Mouse (Mus musculus): ENCODE measurements around the gene Wsb1. TPM values are rescaled to one million over a fixed set of nuclear protein-coding genes. Genes with fewer than 3 reads are reported as not detected.
"Not testable (repeated sequence)": the region's sequence is repeated elsewhere in the genome, so short reads cannot be mapped to it uniquely, and the experiment has no call there.

Wsb1 gene
- polyA plus RNA-seq, 1 experiment from 2014 or later: 256 TPM

DNA sequence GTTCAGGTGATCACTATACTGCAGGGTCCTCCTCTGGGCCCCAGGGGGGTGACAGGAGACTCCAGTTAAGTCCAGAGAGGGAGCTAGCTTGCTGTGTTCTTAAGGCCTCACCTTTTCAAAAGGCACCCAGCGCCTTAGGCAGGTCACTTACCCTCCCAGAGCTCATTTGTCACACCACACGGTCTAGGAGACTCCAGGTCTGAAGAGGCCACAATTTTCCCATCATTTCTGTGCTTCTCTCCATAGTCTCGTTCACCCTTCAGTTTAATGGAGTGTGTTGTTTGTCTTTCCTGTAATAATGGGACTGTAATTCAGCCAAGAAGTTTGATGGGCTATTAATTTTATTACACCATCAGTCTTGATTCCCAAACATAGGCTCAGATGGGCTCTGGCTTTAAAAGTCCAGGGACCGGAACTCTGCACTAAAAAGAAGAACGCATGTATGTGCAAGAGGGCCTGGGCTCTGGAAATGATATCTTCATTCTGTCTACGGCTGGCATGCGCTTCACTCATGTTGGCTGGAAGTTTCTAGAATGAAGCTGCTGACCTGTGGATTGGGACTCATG lies 33.9 kb upstream of the Wsb1 start:
- 87% methylated on average over 7 of the region's 7 CpGs for WGBS
- no peaks in the 10 kb centered on the region for H3K9me3 ChIP-seq
- no peak for DNase-seq (ENCODE audit: extremely low spot score, low spot score)

GRCm38 (mm10) chr11:79287447-79287846 lies 33.0 kb upstream of the Wsb1 start:
- Histone ChIP-seq H3K9me3 (no peaks in the 10 kb centered on the region), H3K27me3 (ENCODE audit: poor library complexity, severe bottlenecking) (no peaks in the 10 kb centered on the region), H3K36me3 (replicated peaks) (no peaks in the 10 kb centered on the region), H3K27ac (no peak overlapping the region), H3K4me1 (peaks cover 5% of the 10 kb centered on the region), H3K4me3 (no peak overlapping the region)
- no peak for DNase-seq (ENCODE audit: extremely low spot score, low spot score)
- WGBS: 84% methylated on average over 6 of the region's 6 CpGs

More for the DNA sequence above, 33.9 kb upstream of the Wsb1 start:
- Histone ChIP-seq H3K36me3 (replicated peaks) (no peaks in the 10 kb centered on the region), H3K27ac (no peak overlapping the region), H3K27me3 (ENCODE audit: poor library complexity, severe bottlenecking) (no peaks in the 10 kb centered on the region), H3K4me1 (peaks cover 5% of the 10 kb centered on the region), H3K4me3 (no peak overlapping the region)

DNA sequence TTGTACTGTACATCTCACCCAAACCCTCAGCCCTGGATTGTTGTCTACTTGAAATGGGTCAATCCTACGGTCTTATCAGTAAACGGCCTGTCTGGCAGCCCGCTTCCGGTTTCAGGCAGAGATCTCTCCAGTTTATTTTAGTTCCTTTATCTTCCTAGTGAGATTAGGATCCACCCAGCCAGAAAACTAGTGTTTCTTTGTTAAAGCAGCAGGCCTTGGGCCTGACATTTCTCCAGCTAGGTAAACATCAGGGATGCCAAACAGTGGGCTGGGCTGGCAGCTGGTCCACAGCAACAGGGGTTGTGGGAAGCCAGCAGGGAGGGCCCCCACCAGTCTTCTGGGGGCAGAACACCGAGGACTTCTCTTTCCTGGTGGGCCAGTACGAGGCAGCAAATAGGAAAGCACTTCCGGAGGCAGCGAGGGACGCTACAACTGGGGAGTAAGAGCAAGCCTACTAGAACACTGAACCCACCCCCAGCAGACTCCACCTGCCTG lies 31.9 kb upstream of the Wsb1 start:
- Histone ChIP-seq H3K27ac (no peak overlapping the region), H3K4me3 (no peak overlapping the region), H3K27me3 (ENCODE audit: poor library complexity, severe bottlenecking) (no peaks in the 10 kb centered on the region), H3K9me3 (no peaks in the 10 kb centered on the region), H3K36me3 (replicated peaks) (no peaks in the 10 kb centered on the region), H3K4me1 (peaks cover 5% of the 10 kb centered on the region)
- 85% methylated on average over 9 of the region's 9 CpGs for WGBS
- DNase-seq (ENCODE audit: extremely low spot score, low spot score): no peak

DNA sequence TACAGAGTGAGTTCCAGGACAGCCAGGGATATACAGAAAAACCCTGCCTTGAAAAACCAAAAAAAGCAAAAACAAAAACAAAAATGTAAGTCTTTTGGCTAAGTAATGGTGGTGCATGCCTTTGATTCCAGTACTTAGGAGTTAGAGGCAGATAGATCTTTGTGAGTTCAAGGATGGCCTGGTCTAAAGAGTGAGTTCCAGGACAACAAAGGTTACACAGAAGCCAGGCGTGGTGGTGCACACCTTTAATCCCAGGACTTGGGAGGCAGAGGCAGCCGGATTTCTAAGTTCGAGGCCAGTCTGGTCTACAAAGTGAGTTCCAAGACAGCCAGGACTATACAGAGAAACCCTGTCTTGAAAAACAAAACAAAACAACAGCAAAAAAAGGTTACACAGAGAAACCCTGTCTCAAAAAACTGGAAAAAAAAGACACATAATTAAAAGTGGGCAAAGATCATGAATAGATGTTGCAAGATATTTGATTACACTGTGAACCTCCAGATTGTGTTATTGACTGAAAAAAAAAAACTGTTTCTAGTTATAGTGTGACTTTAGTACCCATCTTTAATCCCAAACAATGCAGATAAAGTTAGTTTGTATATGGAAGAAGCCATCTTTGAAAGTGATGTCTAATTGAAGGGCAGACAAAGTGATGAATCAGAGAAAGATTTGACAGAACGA lies 29.0 kb upstream of the Wsb1 start:
- WGBS: 89% methylated on average over 4 of the region's 4 CpGs
- Histone ChIP-seq H3K36me3 (replicated peaks) (no peaks in the 10 kb centered on the region), H3K27me3 (ENCODE audit: poor library complexity, severe bottlenecking) (no peaks in the 10 kb centered on the region), H3K4me1 (peaks cover 5% of the 10 kb centered on the region), H3K27ac (no peak overlapping the region), H3K9me3 (no peaks in the 10 kb centered on the region), H3K4me3 (no peak overlapping the region)
- DNase-seq (ENCODE audit: extremely low spot score, low spot score): no peak

GRCm38 (mm10) chr11:79281396-79281795 lies 26.9 kb upstream of the Wsb1 start:
- 79% methylated on average over 5 of the region's 5 CpGs for WGBS
- no peak overlapping the region for H3K4me3 ChIP-seq
- H3K4me1 ChIP-seq: no peaks in the 10 kb centered on the region; the same call in 1 of the 2 replicates
- no peak for DNase-seq (ENCODE audit: extremely low spot score, low spot score)
- no peaks in the 10 kb centered on the region for H3K9me3 ChIP-seq
- H3K27ac ChIP-seq: no peak overlapping the region
- no peaks in the 10 kb centered on the region for H3K27me3 ChIP-seq (ENCODE audit: poor library complexity, severe bottlenecking)
- no peaks in the 10 kb centered on the region for H3K36me3 ChIP-seq (replicated peaks)

DNA sequence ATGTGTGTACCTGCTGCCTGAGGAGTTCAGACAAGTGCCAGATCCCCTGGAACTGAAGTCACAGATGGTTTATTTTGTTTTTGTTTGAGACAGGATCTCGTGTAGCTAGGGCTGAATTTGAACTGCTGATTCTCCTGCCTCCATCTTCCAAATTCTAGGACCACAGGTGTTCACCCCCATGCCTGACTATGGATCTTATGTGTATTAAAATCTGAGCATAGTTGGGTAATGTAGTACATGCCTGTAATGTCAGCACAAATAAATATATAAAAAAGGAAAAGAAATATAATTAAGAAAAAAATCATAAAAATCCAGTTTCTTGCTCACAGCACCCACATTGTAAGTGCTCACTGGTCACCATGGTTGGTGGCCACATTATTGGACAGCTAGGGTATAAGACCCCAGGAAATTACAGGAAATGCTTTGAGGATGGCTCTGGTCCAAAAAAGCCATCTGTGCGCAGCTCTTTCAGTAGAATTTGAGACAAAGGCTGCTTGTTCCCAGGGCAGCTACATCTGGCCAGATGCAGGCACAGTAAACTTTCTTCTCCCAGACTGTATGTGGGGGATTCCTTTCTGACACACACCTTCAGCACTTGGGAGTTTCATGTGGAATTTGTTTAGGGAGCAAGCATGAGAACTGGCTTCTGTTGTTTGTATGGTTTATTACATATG lies 25.4 kb upstream of the Wsb1 start:
- Histone ChIP-seq H3K4me3 (no peak overlapping the region), H3K4me1 (no peaks in the 10 kb centered on the region), H3K27ac (no peak overlapping the region), H3K27me3 (ENCODE audit: poor library complexity, severe bottlenecking) (no peaks in the 10 kb centered on the region), H3K36me3 (replicated peaks) (no peaks in the 10 kb centered on the region), H3K9me3 (no peaks in the 10 kb centered on the region)
- DNase-seq (ENCODE audit: extremely low spot score, low spot score): no peak
- 67% methylated on average over 2 of the region's 2 CpGs for WGBS

- H3K4me1 ChIP-seq: no peaks in the 10 kb centered on the region
- H3K4me3 ChIP-seq: no peak overlapping the region
- no peaks in the 10 kb centered on the region for H3K9me3 ChIP-seq
- no peak for DNase-seq (ENCODE audit: extremely low spot score, low spot score)
- H3K27ac ChIP-seq: no peak overlapping the region
- 92% methylated on average over 4 of the region's 4 CpGs for WGBS
- H3K27me3 ChIP-seq (ENCODE audit: poor library complexity, severe bottlenecking): no peaks in the 10 kb centered on the region
- H3K36me3 ChIP-seq (replicated peaks): no peaks in the 10 kb centered on the region
Measured at GRCm38 (mm10) chr11:79273757-79274156, 19.3 kb upstream of the Wsb1 start.

GRCm38 (mm10) chr11:79273039-79273438 lies 18.6 kb upstream of the Wsb1 start:
- H3K27me3 ChIP-seq (ENCODE audit: poor library complexity, severe bottlenecking): no peaks in the 10 kb centered on the region
- H3K4me1 ChIP-seq: no peaks in the 10 kb centered on the region
- H3K36me3 ChIP-seq (replicated peaks): no peaks in the 10 kb centered on the region
- H3K4me3 ChIP-seq: no peak overlapping the region
- no peak overlapping the region for H3K27ac ChIP-seq
- no peaks in the 10 kb centered on the region for H3K9me3 ChIP-seq
- 80% methylated on average over 4 of the region's 4 CpGs for WGBS
- DNase-seq (ENCODE audit: extremely low spot score, low spot score): no peak

DNA sequence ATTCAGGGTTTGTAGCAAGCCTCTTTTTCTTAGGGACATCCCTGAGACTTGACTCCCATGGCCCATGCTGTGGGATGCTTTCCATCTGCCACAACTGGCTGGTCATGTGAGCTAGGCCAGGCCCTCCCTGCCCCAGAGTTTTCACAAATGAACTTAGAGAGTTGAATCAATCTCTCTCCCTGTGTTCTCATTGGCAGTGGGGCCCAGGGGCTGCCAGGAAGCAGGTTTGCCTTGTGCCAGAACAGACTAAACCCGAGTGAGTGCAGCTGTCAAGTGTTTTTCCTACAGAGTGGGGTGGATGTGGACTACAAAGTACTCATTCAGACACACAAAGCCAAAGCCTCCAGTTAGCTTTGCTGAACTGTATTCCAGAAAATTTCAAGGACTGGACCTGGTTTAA lies 12.7 kb upstream of the Wsb1 start:
- DNase-seq (ENCODE audit: extremely low spot score, low spot score): no peak
- H3K36me3 ChIP-seq (replicated peaks): no peaks in the 10 kb centered on the region
- H3K4me1 ChIP-seq: no peaks in the 10 kb centered on the region
- peaks cover 2% of the 10 kb centered on the region; the same call in 1 of the 2 replicates for H3K9me3 ChIP-seq
- 55% methylated on average over 1 of the region's 1 CpGs for WGBS
- H3K27ac ChIP-seq: no peak overlapping the region
- H3K27me3 ChIP-seq (ENCODE audit: poor library complexity, severe bottlenecking): no peaks in the 10 kb centered on the region
- H3K4me3 ChIP-seq: no peak overlapping the region

- Histone ChIP-seq H3K4me3 (no peak overlapping the region), H3K27ac (no peak overlapping the region), H3K9me3 (peaks cover 7% of the 10 kb centered on the region; the same call in 1 of the 2 replicates), H3K4me1 (no peaks in the 10 kb centered on the region), H3K27me3 (ENCODE audit: poor library complexity, severe bottlenecking) (no peaks in the 10 kb centered on the region), H3K36me3 (replicated peaks) (no peaks in the 10 kb centered on the region)
- WGBS: 71% methylated on average over 3 of the region's 3 CpGs
- no peak for DNase-seq (ENCODE audit: extremely low spot score, low spot score)
Measured at GRCm38 (mm10) chr11:79264376-79264775, 9.9 kb upstream of the Wsb1 start.

DNA sequence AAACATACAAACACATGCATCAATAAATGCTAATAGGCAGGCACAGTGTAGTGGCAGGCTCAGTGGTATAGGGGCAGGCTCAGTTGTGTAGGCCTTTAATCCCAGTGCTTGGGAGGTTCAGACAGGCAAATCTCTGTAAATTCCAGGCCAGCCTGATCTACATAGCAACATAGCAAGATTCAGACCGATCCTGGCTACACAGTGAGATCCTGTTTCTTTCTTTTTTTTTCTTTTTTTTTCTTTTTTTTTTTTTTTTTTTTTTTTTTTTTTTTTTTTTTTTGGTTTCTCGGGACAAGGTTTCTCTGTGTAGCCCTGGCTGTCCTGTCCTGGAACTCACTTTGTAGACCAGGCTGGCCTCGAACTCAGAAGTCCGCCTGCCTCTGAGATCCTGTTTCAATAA lies 5.7 kb upstream of the Wsb1 start:
- not testable (repeated sequence) for H3K27ac ChIP-seq; H3K4me1 ChIP-seq; DNase-seq (ENCODE audit: extremely low spot score, low spot score); H3K9me3 ChIP-seq; H3K4me3 ChIP-seq; H3K36me3 ChIP-seq (replicated peaks)
- 75% methylated on average over 4 of the region's 4 CpGs for WGBS
- H3K27me3 ChIP-seq (ENCODE audit: poor library complexity, severe bottlenecking): peaks cover 14% of the 10 kb centered on the region

- H3K9me3 ChIP-seq: peaks cover 7% of the 10 kb centered on the region; the same call in 1 of the 2 replicates
- H3K4me3 ChIP-seq: no peak overlapping the region
- H3K27ac ChIP-seq: no peak overlapping the region
- WGBS: 75% methylated on average over 6 of the region's 6 CpGs
- peaks cover 5% of the 10 kb centered on the region for H3K4me1 ChIP-seq
- H3K36me3 ChIP-seq (replicated peaks): no peaks in the 10 kb centered on the region
- peaks cover 17% of the 10 kb centered on the region for H3K27me3 ChIP-seq (ENCODE audit: poor library complexity, severe bottlenecking)
- no peak for DNase-seq (ENCODE audit: extremely low spot score, low spot score)
Measured at GRCm38 (mm10) chr11:79258738-79259137, 4.3 kb upstream of the Wsb1 start.
